Mouse (Mus musculus): ENCODE results near the gene Supt4a. TPM values are rescaled to one million over a fixed set of nuclear protein-coding genes. Genes with fewer than 3 reads are reported as not detected.

Gene Supt4a
- polyA plus RNA-seq, 1 experiment from 2014 or later = 143 TPM

DNA sequence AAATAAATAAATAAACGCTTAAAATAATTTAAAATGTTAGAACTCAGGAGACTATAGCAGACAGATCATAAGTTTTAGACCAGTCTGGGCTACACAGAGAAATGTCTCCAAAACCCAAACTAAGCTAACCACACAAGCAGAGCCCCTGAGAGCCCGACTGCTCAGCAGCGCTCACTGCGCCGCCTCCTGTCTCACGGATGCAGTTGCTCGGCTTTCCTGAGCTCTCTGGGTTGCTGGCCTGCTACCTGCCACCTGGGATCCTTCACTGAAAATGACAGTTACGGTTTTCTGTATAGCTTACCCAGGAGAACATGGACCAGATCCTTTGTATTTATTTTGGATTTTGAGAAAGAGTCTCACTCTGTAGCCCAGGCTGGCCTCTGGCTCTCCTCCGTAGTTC lies 17.0 kb upstream of the Supt4a start:
- 47% methylated on average over 9 of the region's 9 CpGs for WGBS
- Histone ChIP-seq H3K27me3 (ENCODE audit: control insufficient read depth, insufficient read depth, low read depth, low read length) (no peaks in the 10 kb centered on the region), H3K9ac (ENCODE audit: low read length) (no peak overlapping the region), H3K4me2 (ENCODE audit: low read depth, low read length) (no peak overlapping the region), H3K4me3 (ENCODE audit: low read length) (no peak overlapping the region), H3K4me1 (replicated peaks; ENCODE audit: control insufficient read depth, insufficient read depth, low read length) (peaks cover 4% of the 10 kb centered on the region), H3K36me3 (ENCODE audit: control insufficient read depth, insufficient read depth, low read length) (peaks cover 7% of the 10 kb centered on the region; the same call in 1 of the 2 replicates), H3K9me3 (ENCODE audit: control insufficient read depth, low read length) (no peaks in the 10 kb centered on the region), H3K27ac (ENCODE audit: low read length) (0 out of 2 replicates have a peak overlapping the region, but pooled peaks have one; percentile 9)
- no peak for ATAC-seq (ENCODE audit: low read depth)

DNA sequence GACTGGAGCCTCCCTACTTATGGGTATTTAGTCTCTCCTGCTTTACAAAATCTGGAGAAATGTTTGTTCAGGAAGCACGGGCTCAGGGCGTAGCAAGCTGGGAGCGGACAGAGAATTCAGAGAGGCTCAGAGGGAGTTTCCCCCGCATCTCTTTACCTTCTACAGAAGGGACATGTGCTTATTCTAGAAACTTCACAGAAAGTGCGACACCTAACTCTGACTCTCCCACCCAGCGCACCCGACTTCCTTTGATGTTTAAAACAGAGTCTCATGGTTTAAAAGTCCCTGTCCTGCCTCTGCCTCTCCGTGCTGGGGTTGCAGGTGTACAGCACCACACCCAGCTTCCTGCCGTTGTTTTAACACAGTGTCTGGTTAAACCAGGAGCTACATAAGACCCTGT lies 16.5 kb upstream of the Supt4a start:
- no peak for ATAC-seq (ENCODE audit: low read depth)
- 48% methylated on average over 9 of the region's 9 CpGs for WGBS
- no peak overlapping the region for H3K4me2 ChIP-seq (ENCODE audit: low read depth, low read length)
- no peaks in the 10 kb centered on the region for H3K9me3 ChIP-seq (ENCODE audit: control insufficient read depth, low read length)
- H3K4me1 ChIP-seq (replicated peaks; ENCODE audit: control insufficient read depth, insufficient read depth, low read length) = peaks cover 9% of the 10 kb centered on the region
- H3K4me3 ChIP-seq (ENCODE audit: low read length) = no peak overlapping the region
- H3K9ac ChIP-seq (ENCODE audit: low read length) = no peak overlapping the region
- 0 out of 2 replicates have a peak overlapping the region, but pooled peaks have one; percentile 9 for H3K27ac ChIP-seq (ENCODE audit: low read length)
- peaks cover 7% of the 10 kb centered on the region; the same call in 1 of the 2 replicates for H3K36me3 ChIP-seq (ENCODE audit: control insufficient read depth, insufficient read depth, low read length)
- no peaks in the 10 kb centered on the region for H3K27me3 ChIP-seq (ENCODE audit: control insufficient read depth, insufficient read depth, low read depth, low read length)

DNA sequence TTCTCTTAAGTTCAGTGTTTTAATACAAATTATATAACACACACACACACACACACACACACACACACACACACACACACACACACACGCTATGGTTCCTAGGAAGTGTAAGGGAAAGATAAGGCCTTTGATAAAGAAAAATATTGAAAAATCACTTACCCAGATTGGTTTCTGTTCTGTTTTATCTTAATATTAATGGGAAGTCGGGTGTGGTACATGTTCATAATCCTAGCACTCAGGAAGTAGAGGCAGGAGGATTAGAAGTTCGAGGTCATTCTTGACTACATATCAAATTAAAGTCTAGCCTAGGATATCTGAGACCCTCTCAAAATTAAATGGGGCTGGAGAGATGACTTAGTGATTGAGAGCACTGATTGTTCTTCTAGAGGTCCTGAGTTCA lies 15.2 kb upstream of the Supt4a start:
- Histone ChIP-seq H3K4me3 (ENCODE audit: low read length) (no peak overlapping the region), H3K9ac (ENCODE audit: low read length) (no peak overlapping the region), H3K27ac (ENCODE audit: low read length) (no peak overlapping the region), H3K36me3 (ENCODE audit: control insufficient read depth, insufficient read depth, low read length) (peaks cover 7% of the 10 kb centered on the region; the same call in 1 of the 2 replicates), H3K4me1 (replicated peaks; ENCODE audit: control insufficient read depth, insufficient read depth, low read length) (peaks cover 13% of the 10 kb centered on the region), H3K4me2 (ENCODE audit: low read depth, low read length) (no peak overlapping the region), H3K27me3 (ENCODE audit: control insufficient read depth, insufficient read depth, low read depth, low read length) (no peaks in the 10 kb centered on the region), H3K9me3 (ENCODE audit: control insufficient read depth, low read length) (no peaks in the 10 kb centered on the region)
- WGBS = 65% methylated on average over 3 of the region's 3 CpGs
- no peak for ATAC-seq (ENCODE audit: low read depth)

DNA sequence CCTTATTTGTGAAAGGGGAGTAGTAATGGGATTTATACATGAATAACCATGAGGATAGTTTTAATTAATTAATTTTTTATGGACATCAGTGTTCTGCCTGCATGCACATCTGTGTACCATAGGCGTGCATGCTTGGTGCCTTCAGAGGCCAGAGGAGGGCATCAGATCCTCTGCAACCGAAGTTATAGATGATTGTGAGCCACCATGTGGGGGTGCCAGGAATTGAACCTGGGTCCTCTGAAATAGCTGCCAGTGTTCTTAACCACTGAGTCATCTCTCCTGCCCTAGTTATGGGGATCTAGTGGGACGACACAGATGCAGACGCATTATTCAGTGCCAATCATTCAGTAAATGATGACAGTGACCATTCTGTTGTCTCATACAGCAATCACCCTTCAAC lies 14.5 kb upstream of the Supt4a start:
- peaks cover 7% of the 10 kb centered on the region; the same call in 1 of the 2 replicates for H3K36me3 ChIP-seq (ENCODE audit: control insufficient read depth, insufficient read depth, low read length)
- H3K4me1 ChIP-seq (replicated peaks; ENCODE audit: control insufficient read depth, insufficient read depth, low read length) = peaks cover 13% of the 10 kb centered on the region
- no peak overlapping the region for H3K9ac ChIP-seq (ENCODE audit: low read length)
- H3K9me3 ChIP-seq (ENCODE audit: control insufficient read depth, low read length) = no peaks in the 10 kb centered on the region
- H3K4me2 ChIP-seq (ENCODE audit: low read depth, low read length) = no peak overlapping the region
- no peak overlapping the region for H3K4me3 ChIP-seq (ENCODE audit: low read length)
- no peak overlapping the region for H3K27ac ChIP-seq (ENCODE audit: low read length)
- no peaks in the 10 kb centered on the region for H3K27me3 ChIP-seq (ENCODE audit: control insufficient read depth, insufficient read depth, low read depth, low read length)
- WGBS = 77% methylated on average over 4 of the region's 4 CpGs
- no peak for ATAC-seq (ENCODE audit: low read depth)

DNA sequence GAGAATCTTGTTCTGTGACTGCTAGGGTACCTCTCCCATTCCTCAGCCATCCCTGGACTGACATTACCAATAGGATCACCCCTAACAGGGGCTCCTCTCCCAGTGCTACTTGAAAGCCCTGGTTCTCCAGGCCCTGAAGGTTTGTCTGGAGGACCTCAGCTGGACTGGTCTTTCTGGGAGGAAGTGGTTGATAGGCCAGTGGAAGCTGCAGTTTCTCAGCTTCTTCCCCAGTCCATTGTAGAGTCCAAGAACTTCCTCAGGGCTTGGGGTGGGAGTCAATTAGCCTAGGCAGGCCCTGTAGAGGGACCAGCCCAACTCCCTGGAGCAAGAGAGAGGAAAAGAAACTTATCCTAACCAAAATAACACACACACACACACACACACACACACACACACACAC lies 11.8 kb upstream of the Supt4a start:
- H3K4me3 ChIP-seq (ENCODE audit: low read length) = no peak overlapping the region
- H3K4me1 ChIP-seq (replicated peaks; ENCODE audit: control insufficient read depth, insufficient read depth, low read length) = peaks cover 13% of the 10 kb centered on the region
- H3K9ac ChIP-seq (ENCODE audit: low read length) = peak overlapping the region; percentile 42; the same call in 1 of the 2 replicates
- peak overlapping the region; percentile 66 for H3K27ac ChIP-seq (ENCODE audit: low read length)
- H3K9me3 ChIP-seq (ENCODE audit: control insufficient read depth, low read length) = no peaks in the 10 kb centered on the region
- no peak overlapping the region for H3K4me2 ChIP-seq (ENCODE audit: low read depth, low read length)
- H3K27me3 ChIP-seq (ENCODE audit: control insufficient read depth, insufficient read depth, low read depth, low read length) = no peaks in the 10 kb centered on the region
- ATAC-seq (ENCODE audit: low read depth) = peak; percentile 15; the same call in 1 of the 2 replicates
- H3K36me3 ChIP-seq (ENCODE audit: control insufficient read depth, insufficient read depth, low read length) = no peaks in the 10 kb centered on the region

DNA sequence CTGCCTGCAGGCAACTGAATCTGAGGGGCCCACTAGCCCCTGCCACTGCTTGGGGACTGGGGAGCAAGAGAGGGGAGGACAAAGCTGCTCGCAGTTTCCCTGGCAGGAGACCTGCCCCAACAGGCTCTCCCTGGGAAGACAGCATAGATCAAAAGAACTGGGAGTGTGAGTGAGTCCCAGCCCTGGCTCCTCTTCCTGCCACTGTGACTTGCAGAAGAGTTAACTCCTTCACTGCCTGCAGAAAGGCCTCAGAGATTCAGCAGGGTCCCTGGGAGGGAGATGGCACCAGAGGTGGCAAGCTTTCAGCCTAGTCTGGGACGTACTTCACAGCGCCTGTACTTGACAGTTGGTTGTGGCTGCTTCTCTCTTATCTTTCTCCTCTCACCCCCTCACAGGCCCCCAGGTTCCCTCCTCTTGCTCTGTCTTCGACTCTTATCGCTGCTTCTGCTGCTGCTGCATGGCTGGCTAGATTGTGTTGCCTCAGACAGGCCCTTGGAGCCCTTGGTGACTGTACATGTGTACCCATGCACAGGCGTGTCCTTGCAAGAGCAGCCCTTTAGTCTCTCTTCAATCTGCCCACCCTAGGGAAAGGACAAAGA lies 11.3 kb upstream of the Supt4a start:
- no peaks in the 10 kb centered on the region for H3K9me3 ChIP-seq (ENCODE audit: control insufficient read depth, low read length)
- H3K4me3 ChIP-seq (ENCODE audit: low read length) = no peak overlapping the region
- H3K9ac ChIP-seq (ENCODE audit: low read length) = peak overlapping the region; percentile 42; the same call in 1 of the 2 replicates
- no peaks in the 10 kb centered on the region for H3K27me3 ChIP-seq (ENCODE audit: control insufficient read depth, insufficient read depth, low read depth, low read length)
- H3K36me3 ChIP-seq (ENCODE audit: control insufficient read depth, insufficient read depth, low read length) = no peaks in the 10 kb centered on the region
- peak; percentile 80 for ATAC-seq (ENCODE audit: low read depth)
- no peak overlapping the region for H3K4me2 ChIP-seq (ENCODE audit: low read depth, low read length)
- H3K4me1 ChIP-seq (replicated peaks; ENCODE audit: control insufficient read depth, insufficient read depth, low read length) = peaks cover 13% of the 10 kb centered on the region
- peak overlapping the region; percentile 66 for H3K27ac ChIP-seq (ENCODE audit: low read length)
- 11% methylated on average over 6 of the region's 6 CpGs for WGBS

DNA sequence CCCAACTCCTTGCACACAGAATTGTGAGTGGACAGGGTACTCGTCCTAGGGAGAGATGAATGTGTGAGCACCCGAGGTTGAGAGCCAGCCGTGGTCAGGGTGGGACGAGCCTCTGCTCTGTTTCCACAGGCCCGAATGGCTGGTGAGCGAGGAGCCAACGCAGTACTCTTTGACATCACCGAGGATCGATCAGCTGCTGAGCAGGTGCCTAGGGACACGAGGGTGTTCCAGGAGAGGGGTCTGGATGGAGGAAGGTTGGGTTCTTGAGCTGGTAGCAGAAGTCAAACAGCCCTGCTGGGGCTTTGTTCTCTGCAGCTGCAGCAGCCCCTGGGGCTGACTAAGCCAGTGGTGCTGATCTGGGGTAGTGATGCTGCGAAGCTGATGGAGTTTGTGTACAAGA lies 10.3 kb upstream of the Supt4a start:
- no peaks in the 10 kb centered on the region for H3K27me3 ChIP-seq (ENCODE audit: control insufficient read depth, insufficient read depth, low read depth, low read length)
- H3K27ac ChIP-seq (ENCODE audit: low read length) = peak overlapping the region; percentile 41; the same call in 1 of the 2 replicates
- H3K9me3 ChIP-seq (ENCODE audit: control insufficient read depth, low read length) = no peaks in the 10 kb centered on the region
- WGBS = 58% methylated on average over 11 of the region's 11 CpGs
- peaks cover 13% of the 10 kb centered on the region for H3K4me1 ChIP-seq (replicated peaks; ENCODE audit: control insufficient read depth, insufficient read depth, low read length)
- H3K4me3 ChIP-seq (ENCODE audit: low read length) = no peak overlapping the region
- no peak overlapping the region for H3K4me2 ChIP-seq (ENCODE audit: low read depth, low read length)
- no peaks in the 10 kb centered on the region for H3K36me3 ChIP-seq (ENCODE audit: control insufficient read depth, insufficient read depth, low read length)
- no peak overlapping the region for H3K9ac ChIP-seq (ENCODE audit: low read length)
- no peak for ATAC-seq (ENCODE audit: low read depth)

DNA sequence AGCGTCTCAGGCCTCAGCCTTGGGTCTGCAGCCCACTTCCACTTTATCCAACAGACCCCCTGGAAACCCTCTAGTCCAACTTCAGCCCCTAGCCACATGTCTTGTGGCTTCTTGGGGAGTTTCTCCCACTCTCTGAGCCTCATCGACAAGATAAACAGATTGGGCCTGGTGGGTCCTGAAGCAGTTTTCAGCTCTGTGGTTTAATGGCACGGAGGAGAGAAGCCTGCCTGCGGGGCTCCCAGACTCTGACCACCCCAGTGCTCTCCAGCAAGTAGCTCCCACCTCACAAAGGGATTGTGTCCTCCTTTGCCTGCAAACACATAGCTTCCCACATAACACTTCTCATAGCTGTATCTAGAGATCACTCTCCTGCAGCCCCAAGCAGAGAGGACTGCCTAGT lies 9.9 kb upstream of the Supt4a start:
- Histone ChIP-seq H3K4me3 (ENCODE audit: low read length) (no peak overlapping the region), H3K27ac (ENCODE audit: low read length) (no peak overlapping the region), H3K9me3 (ENCODE audit: control insufficient read depth, low read length) (no peaks in the 10 kb centered on the region), H3K4me2 (ENCODE audit: low read depth, low read length) (no peak overlapping the region), H3K36me3 (ENCODE audit: control insufficient read depth, insufficient read depth, low read length) (no peaks in the 10 kb centered on the region), H3K4me1 (replicated peaks; ENCODE audit: control insufficient read depth, insufficient read depth, low read length) (peaks cover 13% of the 10 kb centered on the region), H3K27me3 (ENCODE audit: control insufficient read depth, insufficient read depth, low read depth, low read length) (no peaks in the 10 kb centered on the region), H3K9ac (ENCODE audit: low read length) (no peak overlapping the region)
- 74% methylated on average over 4 of the region's 4 CpGs for whole genome bisulfite sequencing
- ATAC-seq (ENCODE audit: low read depth) = no peak

DNA sequence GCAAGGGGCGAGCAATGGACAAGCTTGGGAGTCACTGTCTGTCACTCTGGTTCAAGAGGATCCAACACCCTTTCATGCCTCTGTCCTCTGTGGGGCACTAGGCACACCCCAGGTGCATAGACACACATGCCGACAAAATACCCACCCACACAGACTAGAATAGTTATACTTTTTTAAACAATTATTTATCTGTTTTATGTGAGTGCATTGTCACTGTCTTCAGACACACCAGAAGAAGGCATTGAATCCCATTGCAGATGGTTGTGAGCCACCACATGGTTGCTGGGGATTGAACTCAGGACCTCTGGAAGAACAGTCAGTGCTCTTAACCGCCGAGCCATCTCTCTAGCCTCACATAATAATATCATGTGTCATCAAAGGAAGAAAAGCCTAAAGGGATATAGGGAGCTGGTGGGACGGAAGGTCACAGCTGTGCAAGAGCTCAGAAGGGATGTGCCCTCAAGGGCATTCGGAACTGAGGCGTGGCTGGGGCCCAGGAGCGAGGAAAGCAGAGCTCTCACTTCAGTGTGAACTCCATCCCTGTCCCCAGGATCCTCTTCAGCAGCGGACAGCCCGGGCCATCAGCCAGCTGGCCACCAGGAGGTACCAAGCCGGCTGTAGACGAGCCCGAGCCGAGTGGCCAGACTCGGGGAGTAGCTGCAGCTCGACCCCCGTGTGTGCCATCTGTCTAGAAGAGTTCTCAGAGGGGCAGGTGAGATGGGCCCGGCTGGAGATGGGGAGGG lies 8.3 kb upstream of the Supt4a start:
- 57% methylated on average over 18 of the region's 18 CpGs for WGBS
- Histone ChIP-seq H3K9ac (ENCODE audit: low read length) (no peak overlapping the region), H3K4me2 (ENCODE audit: low read depth, low read length) (no peak overlapping the region), H3K4me1 (replicated peaks; ENCODE audit: control insufficient read depth, insufficient read depth, low read length) (peaks cover 13% of the 10 kb centered on the region), H3K36me3 (ENCODE audit: control insufficient read depth, insufficient read depth, low read length) (no peaks in the 10 kb centered on the region), H3K27me3 (ENCODE audit: control insufficient read depth, insufficient read depth, low read depth, low read length) (no peaks in the 10 kb centered on the region), H3K27ac (ENCODE audit: low read length) (no peak overlapping the region), H3K9me3 (ENCODE audit: control insufficient read depth, low read length) (no peaks in the 10 kb centered on the region), H3K4me3 (ENCODE audit: low read length) (no peak overlapping the region)
- no peak for ATAC-seq (ENCODE audit: low read depth)

Data from lung, embryonic 16.5 days (tissue).